Mouse (Mus musculus): ENCODE data around the gene Atoh8.

Gene Atoh8

DNA sequence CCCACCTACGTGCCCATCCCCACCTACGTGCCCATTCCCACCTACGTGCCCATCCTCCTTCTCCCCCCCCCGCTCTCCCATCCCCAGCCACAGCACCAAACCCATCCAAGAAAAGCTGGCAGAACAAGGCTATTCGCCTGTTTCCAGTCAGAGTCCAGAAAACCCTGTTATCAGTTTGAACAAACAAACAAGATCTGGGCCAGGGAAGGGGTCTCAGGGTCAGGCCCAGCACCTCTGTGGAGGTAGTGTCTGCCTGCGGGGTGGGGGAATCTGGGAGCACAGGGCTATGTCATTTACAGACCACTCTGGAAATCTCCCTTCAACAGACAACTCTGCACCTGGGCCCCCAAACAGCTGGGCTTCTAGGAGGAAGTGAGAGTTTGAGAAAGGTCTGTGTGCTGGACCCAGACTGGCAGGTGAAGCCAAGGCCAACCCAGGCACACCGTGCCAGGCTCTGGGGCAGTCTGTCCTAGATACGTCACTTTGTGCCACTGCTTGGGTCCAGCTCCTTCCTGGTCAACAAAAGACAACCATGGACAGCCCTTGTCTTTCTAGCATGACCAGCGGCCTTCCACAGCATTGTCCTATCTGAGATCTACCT, 7.6 kb downstream of the Atoh8 start:
- in situ Hi-C loops (cut with MseI, MboI): no loop called here

- in situ Hi-C loops (cut with MseI, MboI): no loop called here
These were observed 8.4 kb downstream of the Atoh8 start for GRCm38 (mm10) chr6:72227011-72227410.

DNA sequence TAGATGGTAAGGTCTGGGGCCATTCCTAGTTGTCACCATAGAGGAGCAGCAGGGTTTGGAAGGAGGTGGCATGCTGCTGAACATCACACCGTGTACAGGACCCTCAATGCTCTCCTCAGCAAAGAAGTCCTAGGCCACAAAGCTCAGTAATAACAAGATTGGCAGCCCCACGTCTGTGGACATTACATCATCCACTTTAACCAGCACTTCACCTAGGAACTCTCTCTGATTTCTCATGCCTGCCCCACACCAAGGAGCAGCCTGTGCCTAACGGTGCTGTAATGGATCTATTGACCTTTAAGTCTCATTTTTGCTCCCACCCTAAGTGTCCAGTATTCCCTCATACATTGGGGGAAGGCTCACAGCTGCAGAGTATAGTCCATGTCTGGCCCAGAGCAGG, 9.7 kb downstream of the Atoh8 start:
- in situ Hi-C loops (cut with MseI, MboI): no loop called here

- in situ Hi-C loops (cut with MseI, MboI): no loop called here
These were observed 11.5 kb downstream of the Atoh8 start for GRCm38 (mm10) chr6:72223892-72224291.

GRCm38 (mm10) chr6:72222876-72223275, 12.5 kb downstream of the Atoh8 start:
- in situ Hi-C loops (cut with MseI, MboI): no loop called here

DNA sequence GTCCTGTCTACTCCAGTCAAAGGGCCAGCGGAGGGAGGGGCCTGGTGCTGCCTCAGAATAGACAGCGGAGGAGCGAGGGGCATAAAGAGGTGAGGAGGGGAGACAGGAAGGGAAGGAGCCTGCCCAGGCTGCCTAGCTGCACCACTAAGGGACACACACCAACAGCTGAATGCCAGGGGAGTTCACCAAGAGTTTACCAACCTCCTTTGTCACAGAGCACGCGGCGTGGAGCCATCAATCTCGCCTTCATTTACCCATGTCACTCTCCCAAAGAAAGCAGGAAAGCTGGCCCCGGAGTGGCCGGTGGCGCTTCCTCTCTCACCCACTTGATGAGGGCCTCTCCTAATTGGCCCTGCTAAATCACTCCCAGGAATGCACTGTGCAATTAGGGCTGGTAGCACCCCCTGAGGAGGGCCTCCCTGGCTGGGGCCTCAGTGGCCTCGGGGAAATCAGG, 13.1 kb downstream of the Atoh8 start:
- in situ Hi-C loops (cut with MseI, MboI): no loop called here

DNA sequence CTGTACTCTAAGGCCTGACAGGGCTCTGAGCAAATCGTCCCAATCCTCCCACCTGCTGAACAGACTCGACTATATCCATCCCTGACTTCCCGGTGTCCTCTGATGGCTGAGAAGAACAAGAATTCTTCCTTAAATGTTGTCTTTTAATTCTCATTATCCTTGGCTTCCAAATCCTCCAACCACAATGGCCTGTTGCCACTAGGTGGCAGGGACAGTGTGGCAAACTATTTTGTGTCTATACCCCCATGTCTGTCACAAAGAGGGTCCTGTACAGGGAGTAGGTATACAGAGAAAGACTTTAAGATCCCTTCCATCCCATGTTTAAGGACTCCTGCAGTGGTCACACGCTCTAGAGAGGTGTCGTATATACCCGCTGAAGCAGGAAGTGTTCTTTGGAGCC, 14.1 kb downstream of the Atoh8 start:
- in situ Hi-C loops (cut with MseI, MboI): no loop called here

DNA sequence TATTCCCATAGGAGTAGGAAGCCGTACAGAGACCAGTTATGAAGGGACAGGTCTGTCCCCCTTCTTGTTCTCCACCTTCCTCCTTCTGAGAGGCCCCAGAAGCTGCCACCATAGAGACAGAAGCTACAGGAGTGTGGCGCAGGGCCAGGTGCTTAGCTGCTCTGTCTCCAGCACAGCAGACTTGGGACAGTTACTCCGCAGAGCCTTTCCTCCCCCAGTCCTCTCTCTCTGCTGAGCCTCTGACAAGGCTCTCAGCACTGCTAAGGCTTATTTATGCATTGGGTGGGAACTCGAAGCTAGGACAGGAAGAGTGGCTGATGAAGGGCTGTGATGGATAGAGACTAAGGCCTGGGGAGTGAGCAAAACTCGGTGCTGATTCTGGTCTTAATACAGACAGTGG, 15.8 kb downstream of the Atoh8 start:
- in situ Hi-C loops (cut with MseI, MboI): no loop called here

DNA sequence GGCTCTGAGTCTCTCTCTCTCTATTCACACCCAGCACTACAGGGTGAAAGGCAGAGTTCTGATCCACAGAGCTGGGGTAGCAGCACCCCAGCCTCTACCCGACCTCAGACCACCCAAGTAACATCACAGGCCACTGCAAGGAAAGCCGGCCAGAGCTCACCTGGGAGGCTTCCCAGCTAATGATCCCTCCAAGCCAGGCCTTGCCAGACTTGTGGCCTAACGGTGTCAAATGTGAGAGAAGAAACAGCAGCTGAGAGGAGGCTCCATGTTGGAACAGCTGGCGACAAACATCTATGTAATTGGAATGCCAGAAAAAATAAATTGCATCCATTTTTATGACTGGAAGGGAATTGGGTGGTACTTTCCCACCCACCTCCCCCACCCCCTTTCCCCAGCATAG, 17.1 kb downstream of the Atoh8 start:
- in situ Hi-C loops (cut with MseI, MboI): no loop called here

GRCm38 (mm10) chr6:72217415-72217784, 18.0 kb downstream of the Atoh8 start:
- in situ Hi-C loops (cut with MseI, MboI): no loop called here

GRCm38 (mm10) chr6:72216681-72217414, 18.5 kb downstream of the Atoh8 start:
- in situ Hi-C loops (cut with MseI, MboI): no loop called here

GRCm38 (mm10) chr6:72215582-72215981, 19.8 kb downstream of the Atoh8 start:
- in situ Hi-C loops (cut with MseI, MboI): no loop called here

DNA sequence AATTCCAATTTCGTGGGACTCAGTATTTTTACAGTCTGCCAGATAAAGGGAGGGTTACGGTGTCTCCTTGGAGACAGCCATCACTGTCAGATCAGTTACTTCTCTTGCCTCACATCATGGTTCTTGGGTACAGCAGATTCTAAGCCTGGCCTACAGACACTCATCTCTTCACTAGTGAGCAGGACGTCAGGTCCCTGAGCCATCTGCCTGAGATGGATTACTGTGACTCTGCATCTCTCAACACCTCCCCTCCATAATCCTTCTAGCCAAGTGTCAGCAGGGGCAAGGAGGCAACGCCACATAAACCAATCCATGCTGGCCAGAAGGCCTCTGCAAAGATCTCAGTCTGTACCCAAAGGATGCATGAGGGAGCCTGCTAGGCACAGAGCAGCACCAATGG, 24.0 kb downstream of the Atoh8 start:
- in situ Hi-C loops (cut with MseI, MboI): no loop called here

DNA sequence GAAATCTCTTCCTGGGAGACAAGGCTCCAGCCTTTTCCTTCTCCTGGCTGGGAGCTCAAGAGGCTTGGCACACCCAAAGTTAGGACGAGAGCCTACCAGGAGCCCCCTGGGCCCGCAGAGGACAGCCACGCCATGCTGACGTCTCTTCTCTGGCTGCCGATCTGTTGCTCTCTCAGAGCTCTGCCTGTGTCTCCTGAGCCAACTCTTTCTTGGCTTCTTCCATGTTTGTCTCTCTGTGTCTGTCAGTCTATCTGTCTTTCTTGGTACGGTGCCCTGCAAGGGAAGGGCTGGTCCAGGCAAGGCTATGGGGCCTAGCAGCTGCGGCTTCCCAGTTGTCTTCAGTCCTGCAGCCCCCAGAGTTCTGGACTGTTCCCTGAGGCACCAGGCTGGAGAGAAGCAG, 24.6 kb downstream of the Atoh8 start:
- in situ Hi-C loops (cut with MseI, MboI): no loop called here

DNA sequence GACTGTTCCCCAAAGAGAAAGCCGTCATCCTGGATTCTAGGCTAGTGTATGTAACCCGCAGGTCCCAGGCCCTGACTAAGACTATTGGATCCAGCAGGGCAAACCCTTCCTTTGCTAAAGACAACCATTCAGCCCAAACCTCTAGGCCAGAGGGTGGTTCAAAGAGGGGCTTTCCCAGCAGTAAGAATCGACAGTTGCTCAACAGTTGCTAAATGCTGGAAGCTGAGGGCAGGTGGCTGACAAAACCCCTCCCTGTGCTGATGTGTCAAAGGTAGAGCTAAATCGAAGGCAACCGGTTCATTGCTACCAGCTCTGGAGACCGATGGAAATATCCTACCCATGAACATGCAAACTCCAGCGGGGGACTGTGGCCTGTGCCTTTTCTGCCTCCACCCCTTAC, 25.6 kb downstream of the Atoh8 start:
- in situ Hi-C loops (cut with MseI, MboI): no loop called here

DNA sequence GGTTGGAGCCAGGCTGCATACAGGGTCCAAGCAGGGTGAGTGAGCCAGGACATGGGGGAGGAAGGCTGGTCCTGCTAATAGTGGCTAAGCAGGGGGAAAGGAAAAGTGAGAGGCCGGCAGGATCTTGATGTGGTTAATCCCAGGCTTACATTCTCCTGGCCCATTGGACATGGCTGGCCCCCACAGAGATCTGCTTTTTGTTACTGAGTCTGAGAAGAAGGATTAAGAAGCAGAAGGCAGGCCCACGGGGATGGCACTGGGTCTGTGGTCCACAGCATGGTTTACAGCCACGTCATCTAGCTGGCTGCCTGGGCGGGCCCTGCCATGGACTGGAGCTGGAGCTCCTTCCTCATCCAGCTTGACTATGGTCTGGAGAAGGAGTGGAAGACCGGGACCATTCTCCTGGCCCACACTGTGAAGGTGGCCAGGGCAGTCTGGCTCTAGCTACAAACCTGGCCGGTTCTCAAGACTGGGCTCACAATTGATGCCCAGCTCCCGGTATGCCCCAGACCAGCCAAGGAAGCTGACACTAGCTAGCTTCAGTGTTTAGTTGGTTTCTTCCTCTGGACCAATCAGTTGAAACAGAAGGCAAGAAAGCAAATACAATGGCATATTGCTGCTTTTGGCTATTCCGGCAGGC, 26.9 kb downstream of the Atoh8 start:
- in situ Hi-C loops (cut with MseI, MboI): no loop called here

DNA sequence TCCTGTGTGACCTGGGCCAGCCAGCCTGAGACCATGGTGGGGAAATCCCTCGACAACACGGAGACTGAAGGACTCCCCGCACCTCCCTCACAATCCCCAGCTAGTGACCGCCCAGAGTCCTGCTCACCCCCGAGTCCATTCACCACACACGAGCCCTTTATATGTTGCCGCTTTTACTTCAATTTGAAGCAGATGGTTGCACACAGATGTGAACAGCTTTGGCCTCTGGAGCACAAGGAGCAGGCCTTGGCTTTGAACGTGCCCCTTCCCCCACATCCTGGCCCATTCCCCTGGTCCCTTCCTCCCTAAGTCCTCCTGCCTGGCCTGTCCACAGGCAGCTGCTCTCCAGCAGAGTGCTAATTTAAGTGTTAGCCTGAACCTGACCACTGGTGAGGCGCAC, 29.4 kb downstream of the Atoh8 start:
- in situ Hi-C loops (cut with MseI, MboI): no loop called here

DNA sequence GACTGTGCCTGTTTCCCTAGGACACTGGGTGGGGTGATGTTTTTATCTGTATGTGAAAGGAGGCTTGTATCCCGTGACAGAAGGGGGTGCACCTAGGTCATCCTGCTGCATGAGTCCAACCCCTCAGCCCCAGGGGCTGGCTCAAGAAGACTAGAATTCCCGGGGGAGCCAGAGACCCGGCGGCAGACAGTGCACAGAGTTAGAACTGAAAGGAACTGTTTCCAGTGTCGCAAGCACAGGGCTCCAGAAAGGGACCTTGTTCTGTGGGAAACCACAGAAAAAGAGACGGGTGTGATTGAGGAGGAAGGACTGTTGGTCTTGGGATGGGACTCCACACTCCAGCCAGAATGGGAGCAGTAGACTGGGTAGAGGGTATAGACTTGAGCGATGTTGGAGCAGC, 30.5 kb downstream of the Atoh8 start:
- in situ Hi-C loops (cut with MseI, MboI): no loop called here

DNA sequence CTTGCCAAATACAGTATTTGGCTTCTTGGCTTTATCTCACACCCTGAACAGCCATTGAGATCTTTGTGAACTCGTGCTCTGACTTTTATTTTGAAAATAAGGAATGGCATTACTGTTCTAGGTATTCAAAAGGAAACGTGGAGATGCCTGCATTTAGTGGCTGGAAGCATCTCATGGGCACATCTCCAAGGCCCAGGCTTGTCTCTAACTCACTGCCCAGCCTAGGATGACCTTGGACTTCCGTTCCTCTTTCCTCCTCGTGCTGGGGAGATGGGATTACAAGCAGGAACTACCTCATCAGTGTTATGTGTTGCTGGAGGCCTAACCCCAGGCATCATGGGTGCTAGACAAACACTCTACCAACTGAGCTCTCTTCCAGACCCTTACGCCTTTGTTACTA, 32.1 kb downstream of the Atoh8 start:
- in situ Hi-C loops (cut with MseI, MboI): no loop called here

- in situ Hi-C loops (cut with MseI, MboI): no loop called here
These were observed 32.6 kb downstream of the Atoh8 start for GRCm38 (mm10) chr6:72202732-72203131.

DNA sequence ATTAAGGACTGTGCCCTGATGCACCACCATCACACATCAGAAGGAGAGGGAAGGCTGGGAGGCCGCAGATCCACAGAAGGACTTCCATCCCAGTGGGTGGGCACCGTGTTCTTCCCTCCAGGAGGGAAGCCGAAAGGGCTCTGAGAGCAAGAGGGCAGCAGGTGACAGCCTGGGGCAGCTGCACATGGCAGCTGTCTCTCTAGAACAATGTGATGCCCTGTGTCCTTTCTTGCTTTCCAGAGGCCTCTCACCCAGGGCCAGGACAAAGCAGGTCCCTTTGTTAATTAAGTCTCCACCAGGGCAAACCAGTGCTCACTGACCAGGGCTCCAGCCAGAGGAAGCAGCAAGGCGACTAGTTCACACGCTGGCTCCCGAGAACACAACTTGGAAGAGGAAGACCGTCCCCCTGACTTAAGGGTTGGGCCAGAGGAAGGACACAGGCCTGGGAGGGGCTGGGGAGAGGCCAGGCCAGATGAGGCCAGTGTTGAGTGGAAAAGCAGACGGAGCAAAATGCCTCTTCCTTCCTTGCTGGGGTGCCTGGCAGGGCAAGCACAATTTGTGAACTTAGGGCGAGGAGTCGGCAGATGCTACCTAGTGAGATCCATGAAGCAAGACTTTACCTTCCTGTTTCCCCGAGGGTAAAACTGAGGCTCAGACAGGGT, 34.7 kb downstream of the Atoh8 start:
- in situ Hi-C loops (cut with MseI, MboI): no loop called here

DNA sequence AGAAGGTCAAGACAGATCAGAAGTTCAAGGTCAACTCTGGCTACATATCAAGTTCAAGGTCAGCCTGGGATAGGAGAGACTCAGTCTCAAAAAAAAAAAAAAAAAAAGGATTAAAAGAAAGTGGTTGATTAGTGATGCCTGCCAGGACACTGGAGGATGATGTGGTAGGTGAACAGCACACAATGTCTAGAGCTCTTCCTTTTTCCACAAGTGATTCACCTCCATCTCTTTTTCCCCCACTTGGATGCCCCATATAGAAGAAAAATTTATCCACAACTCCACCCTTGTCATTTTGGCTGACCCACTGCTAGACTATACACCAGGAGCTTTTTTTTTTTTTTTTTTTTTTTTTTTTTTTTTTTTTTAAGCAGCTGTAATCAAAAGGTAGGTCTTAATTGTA, 37.9 kb downstream of the Atoh8 start:
- in situ Hi-C loops (cut with MseI, MboI): no loop called here

DNA sequence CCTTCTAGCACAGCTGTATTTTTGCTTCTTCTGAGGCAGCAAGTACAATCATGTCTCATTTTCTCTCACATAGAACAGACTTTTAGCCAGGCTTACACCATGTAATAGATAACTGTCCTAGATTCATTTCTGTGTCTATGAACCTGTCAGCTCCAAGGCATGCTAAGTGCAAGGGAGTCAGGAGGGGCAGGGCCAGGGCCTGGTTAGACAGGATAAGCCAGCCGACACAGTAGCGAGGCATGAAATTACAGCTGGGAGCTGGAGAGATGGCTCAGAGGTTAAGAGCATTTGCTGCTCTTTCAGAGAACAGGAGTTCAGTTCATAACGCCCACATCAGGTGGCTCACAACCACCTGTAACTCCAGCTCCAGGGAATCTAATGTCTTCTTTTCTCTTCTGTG, 38.7 kb downstream of the Atoh8 start:
- in situ Hi-C loops (cut with MseI, MboI): no loop called here

Data from mouse trophoblast stem cell (cell line).